Mouse (Mus musculus) ovary, adult 10 weeks (tissue): ENCODE data around the gene Stip1. TPM values are rescaled to one million over a fixed set of nuclear protein-coding genes. Genes with fewer than 3 reads are reported as not detected.

Source experiments
- polyA plus RNA-seq: library from polyadenylated mRNA; stranded (reverse); fragments of 350-450 nt; fragmentation: Illumina TruSeq; extraction: RNeasy Lipid Tissue Mini Kit (QIAGEN cat#74804); gene quantifications from one replicate; pipeline ENCODE4 v1.2.3, GENCODE M21; 2014

Stip1 gene
- polyA plus RNA-seq: 74.7 TPM

DNA sequence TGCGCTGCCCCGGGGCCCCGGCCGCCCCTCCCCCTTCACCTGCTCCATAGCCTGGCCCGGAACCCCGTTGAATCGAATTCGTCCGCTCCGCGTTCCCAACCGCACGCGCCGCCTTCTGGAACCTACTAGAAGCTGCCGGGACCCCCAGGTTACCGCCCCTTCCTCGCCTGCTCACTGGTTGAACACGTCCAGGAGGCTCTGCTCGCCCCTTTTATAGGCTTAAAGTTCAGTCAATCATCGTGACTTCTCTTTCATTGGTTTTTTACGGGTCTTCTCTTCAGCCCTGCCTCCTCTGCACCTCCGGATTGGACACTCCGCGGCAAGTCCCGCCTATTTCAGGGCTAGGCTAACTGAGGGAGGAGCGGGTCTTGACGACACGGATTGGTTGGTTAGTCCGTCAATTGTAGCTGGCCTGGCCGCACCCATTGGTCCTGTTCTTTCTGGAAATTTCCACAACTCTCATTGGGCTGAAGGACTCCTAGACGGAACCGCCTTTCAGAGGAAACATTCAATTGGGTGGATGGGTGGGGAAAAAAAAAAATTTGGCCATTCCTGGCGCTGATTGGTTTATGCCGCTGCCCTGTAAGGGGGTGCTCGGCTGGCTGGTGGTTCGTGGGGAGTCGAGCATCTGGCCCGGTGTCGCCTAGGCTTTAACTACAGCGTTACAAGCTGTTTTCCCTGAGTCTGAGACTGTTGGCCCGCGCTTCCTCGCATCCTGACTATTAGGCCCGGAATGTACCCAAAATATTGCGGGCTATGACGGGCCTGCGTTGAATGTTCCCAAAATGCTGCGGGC lies at the start of gene Stip1:
TSS of gene Stip1 (minus strand) at position 127 of the 796 bp plus-strand sequence.

DNA sequence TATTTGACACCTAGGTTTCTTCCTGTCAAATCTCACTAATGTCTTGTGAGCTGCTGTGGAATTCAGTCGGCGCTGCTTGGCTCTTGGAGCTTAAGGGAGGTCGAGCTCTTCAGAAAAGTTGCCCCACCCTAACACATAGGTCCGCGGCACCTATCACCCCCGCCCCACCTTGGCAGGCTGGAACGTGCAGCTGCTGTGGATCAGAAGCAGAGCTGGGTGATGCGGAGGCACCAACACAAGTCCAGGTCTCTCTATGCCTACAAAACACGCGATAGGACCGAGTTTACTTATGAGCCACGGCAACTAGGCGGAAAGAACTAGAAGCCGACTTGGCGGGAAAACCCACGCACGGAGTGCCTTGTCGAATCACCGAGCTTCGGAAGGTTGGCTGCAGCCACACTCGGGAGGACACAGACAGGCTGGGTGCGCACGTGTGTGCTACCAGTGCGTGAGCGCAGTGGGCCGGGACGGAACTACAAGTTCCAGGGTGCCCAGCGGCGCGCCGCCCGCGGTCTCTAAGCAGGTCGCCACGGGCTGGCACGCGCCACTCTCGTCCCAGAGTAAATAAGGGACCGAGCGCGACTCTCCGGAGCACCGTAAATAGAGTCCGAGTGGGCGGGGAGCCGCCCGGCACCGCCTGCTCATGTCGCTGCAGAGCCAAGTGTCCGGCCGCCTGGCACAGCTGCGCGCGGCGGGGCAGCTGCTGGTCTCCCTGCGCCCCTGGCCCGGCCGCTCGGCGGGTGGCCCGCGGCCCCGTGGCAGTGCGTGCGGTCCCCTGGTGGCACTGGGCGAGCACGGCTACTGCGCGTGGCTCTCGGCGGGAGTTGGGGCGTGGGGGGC lies 16.7 kb upstream of the Stip1 start, which contains the start of gene Macrod1:
TSS of gene Macrod1 (plus strand) at position 563 of the 840 bp plus-strand sequence.

DNA sequence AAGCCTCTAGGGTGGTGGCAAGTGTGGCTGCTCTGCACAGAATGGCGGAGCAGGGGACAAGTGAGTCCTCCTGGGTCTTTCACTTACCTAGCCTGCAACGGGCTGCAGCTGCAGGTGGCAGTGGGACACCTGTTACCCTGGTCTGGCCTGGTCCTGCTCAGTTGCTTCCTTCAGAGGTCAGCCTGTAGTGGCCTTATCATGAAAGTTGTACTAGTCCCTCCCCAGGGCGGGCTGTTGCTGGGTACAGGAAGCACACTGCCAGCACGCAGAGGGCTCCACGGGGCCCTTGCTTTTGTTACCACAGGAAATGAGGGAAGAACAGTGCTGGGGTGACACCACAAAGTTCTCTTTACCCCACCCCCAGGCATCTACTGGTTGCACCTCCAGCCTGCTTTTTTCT lies 20.6 kb downstream of the Stip1 start, which contains the start of gene Fermt3:
TSS of gene Fermt3 (minus strand) at position 279 of the 400 bp plus-strand sequence.

DNA sequence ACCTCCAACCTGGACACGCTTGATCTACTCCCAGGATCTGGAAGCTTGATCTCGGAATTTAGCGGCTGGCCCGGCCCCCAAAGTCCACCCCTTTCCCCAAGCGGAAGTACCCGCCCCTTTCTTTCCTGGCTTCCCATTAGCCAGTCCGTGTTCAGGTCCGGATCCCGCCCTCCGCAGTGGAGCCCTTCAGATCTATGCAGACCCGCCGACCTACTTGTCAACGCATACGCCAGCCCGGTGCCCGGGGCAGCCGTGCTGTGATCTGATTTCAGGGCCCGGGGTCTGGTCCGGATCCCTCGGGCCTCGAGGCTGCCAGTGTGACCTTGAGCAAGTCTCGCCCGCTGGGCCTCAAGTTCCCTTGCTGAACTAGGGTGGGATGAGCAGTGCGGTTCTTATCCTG lies 43.8 kb downstream of the Stip1 start, which contains the start of the genes Nudt22 and Trpt1:
TSS of gene Nudt22 (minus strand) at position 112 of the 400 bp plus-strand sequence.
TSS of gene Trpt1 (plus strand) at position 126 of the 400 bp plus-strand sequence.

DNA sequence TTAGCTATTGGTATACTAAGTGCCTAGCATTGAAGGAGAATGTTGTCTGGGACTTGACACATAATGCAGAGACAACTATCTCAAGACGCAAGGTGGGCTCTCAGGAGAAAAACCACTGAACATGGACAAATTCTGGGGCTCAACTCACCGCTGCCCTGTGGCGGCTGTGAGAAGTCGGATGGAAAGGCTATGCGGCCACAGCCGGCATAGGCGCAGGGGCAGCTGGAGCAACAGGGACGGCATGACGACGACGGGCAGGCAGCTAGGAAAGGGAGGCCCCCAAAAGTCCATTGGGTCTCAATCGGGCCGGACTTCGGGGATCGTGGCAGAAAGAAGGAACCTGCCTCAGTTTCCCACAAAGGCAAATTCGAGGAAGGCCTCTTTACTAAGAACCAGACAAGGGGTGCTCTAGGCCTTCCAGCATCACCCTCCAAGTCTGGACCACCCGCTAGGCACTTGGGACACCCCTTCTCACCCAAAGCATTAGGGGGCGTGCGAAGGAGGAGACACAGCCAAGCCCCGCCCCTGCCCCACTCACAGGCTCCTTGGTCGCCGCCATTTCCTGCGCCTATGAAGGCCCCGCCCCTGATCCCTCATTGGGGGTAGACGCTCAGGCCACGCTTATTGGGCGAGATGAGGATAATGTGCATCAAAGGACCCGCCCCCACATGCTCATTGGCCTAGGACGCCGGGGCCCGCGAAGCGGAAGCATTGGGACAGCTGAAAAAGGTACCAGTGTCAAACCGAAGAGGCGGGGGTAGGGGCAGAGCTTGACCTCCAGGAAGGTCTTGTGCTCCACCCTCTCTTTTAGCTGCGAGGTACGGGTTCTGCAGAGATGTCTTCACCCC lies 47.5 kb downstream of the Stip1 start, which contains the start of gene Dnajc4:
TSS of gene Dnajc4 (minus strand) at position 562 of the 848 bp plus-strand sequence.

DNA sequence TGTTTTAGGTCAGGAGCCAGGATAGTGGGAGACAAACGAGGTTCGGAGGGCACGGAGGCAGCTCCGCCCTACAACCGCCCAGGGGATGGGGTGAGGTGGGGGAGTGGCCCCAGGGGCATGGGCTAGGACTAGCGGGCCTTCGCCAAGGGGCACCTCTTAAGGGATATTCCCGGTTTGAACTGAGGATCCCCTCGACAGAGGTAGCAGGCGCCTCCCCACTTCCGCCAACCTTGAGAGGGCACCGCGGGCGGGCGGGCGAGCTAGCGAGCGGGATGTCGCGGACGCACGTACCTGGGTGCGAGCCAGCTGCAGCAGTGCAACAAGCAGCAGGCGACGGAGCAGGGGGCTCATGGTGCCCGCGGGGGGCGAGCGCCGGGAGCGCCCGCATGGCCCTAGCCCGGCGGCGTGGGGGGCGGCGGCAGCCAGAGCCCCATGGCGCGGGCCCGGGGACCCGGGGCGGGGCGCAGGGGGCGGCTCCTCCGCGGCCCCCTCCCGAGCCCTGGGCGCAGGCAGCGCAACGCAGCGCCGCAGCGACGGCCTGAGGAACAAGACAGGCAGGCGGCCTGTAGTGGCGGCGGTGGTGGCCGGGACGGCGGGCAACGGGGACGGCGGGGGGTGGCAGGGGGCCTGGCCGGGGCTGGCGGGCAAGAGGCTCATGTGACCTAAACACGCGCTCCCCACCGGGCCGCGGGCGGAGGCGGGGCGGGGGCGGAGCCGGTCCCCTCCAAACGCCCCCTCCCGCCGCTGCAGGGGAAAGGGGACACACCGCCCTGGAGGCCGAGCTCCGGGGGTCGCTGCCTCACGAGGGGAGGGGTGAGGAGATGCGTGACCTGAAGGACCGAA lies 52.5 kb downstream of the Stip1 start, which contains the start of gene Vegfb:
TSS of gene Vegfb (minus strand) at position 591 of the 843 bp plus-strand sequence.

DNA sequence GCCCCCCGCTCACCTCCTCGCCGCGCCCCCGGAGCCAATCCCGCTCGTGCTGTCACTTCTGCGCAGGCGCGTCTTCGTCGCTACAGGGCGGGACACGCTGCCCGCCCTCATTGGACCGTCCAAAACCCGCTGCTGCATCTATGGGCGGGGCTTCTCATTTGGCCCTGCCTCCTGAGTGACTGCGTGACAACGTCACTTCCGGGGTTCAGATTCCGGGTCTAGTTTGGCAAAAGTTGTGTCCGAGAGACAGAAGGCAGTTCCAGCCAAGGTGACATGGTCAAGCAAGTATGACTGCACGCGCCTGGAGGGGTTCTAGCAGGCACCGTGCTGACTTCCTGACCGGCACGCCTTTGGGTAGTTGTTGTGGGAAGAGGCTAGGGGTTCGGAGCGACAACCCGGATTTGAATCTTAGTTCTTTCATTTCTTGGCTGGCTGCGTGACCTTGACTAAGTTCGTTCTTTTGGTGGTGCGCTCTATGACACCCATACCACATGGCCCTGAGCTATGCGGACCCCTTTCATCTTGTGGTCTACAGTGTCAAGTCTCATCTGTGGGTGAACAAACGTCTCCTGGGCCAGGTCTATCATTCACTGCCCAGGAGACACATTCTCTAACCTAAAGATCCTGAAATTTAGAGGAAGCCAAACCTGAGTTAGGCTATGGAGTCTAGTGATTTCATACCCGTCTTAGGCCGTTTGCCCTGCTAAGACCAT lies 59.2 kb downstream of the Stip1 start, which contains the start of gene Fkbp2:
TSS of gene Fkbp2 (minus strand) at position 121 of the 713 bp plus-strand sequence.

DNA sequence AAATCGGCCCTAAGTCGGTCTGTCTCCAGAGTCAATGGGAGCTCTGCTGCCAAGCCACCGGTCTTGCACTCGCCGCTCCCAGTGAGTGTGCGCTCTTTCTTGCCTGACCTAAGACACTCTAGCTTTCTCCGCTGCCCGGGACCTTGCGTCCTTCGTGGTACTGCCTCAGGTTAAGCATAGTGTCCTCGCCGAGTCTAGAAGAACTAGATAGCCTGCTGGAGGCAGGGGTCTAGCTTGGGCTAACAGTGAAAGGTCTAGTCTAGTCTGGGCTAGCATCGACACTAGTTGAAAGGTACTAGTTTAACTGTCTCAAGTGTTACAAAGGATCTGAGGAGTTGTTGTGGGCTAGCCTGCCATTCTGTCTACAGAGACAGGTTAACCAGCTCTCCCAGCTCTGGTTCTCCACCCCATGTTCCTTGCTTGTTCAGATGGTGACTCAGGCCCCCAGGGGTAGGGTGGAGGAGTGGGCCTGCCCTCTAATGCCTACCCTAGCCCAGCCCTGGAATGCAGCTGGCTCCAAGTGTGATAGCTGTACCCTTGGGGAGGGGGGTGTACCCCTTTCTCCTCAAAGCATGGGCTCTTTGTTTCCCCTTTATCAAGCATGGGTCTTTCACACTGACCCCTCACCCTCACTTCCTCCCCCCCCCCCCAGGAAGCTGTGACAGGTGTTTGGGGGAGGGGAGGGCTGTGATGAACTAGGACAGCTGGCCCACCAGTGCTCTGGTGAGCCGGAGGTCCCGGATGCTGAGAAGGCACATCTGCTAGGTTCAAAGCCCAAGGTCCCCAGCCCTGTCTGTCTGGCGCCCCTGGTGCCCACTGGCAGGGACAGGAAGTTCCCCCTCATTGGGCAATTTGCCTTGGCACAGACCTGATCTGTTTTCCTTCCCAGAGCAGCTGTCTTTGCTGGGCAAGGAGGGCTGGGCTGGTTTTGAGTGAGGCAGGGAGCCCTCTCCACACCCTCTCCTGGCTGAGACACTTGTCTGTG lies 63.9 kb downstream of the Stip1 start, which contains the start of gene Plcb3:
TSS of gene Plcb3 (minus strand) at position 934 of the 985 bp plus-strand sequence.

DNA sequence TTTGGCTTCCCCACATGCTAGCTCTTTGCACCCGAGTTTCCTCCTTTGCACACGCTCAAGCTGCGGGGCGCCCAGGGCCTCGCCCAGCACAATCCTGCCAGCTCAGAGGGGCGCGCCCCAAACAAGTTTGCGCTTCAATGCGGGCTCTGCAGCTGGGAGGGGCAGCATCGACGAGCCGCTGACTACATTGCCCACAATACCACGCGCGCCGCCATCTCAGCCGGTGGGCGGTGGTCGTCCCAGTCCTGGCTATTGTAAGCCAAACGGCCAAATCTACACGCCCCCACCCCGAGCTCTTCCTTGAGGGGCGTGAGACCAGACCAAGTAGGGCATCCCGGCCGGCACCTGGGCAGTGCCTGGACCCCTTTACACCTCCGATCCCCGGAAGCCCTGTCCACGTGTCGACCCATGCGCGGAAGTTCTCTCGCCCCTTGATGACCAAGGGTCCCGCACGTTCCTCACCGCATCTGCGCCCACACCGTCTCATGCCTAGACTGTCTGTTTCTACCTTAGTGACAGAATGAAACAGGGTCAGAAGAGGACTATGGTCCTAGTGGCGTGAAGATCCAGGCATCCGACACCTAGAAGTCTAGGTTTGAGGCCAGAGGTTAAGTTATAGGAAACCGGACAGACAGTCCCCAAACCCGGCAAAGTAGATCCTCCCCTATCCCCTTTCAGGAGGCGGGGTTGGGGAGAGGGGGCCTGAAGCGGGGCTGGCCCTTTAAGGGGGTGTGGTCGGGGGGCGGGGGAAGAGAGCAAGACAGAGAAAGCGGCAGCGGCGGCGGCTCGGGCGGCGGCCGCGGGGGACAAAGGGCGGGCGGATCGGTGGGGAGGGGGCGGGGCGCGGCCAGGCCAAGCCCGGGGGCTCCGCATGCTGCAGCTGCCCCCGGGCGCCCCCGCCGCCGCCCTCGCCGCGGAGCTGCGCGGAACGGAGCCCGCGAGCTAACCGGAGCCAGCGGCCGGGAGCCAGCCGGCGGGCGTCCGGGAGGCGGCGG lies 65.3 kb downstream of the Stip1 start, which contains the start of gene Ppp1r14b:
TSS of gene Ppp1r14b (plus strand) at position 758 of the 995 bp plus-strand sequence.

Other genes starting within 250 kb of the Stip1 start
- not detected for gene Rps6ka4, start 199.3 kb downstream of the Stip1 start, polyA plus RNA-seq
- not detected for gene Ccdc88b, start 181.8 kb downstream of the Stip1 start, polyA plus RNA-seq
- 26.0 TPM for gene Trmt112, start 130.3 kb downstream of the Stip1 start, polyA plus RNA-seq
- 12.0 TPM for gene Prdx5, start 129.9 kb downstream of the Stip1 start, polyA plus RNA-seq
- 0.83 TPM for gene Esrra, start 118.2 kb downstream of the Stip1 start, polyA plus RNA-seq
- not detected for gene Catsperz, start 114.6 kb downstream of the Stip1 start, polyA plus RNA-seq
- not detected for gene Kcnk4, start 105.5 kb downstream of the Stip1 start, polyA plus RNA-seq
- 0.71 TPM for gene Bad, start 98.1 kb downstream of the Stip1 start, polyA plus RNA-seq
- not detected for gene Gpr137, start 97.5 kb downstream of the Stip1 start, polyA plus RNA-seq
- gene Ppp1r14b, start 65.0 kb downstream of the Stip1 start, polyA plus RNA-seq: 8.7 TPM
- 4.2 TPM for gene Plcb3, start 63.5 kb downstream of the Stip1 start, polyA plus RNA-seq
- gene Fkbp2, start 59.5 kb downstream of the Stip1 start, polyA plus RNA-seq: 12.2 TPM
- 10.9 TPM for gene Vegfb, start 52.3 kb downstream of the Stip1 start, polyA plus RNA-seq
- not detected for gene Dnajc4, start 47.4 kb downstream of the Stip1 start, polyA plus RNA-seq
- not detected for gene Nudt22, start 43.9 kb downstream of the Stip1 start, polyA plus RNA-seq
- not detected for gene Trpt1, start 43.8 kb downstream of the Stip1 start, polyA plus RNA-seq
- gene Fermt3, start 20.5 kb downstream of the Stip1 start, polyA plus RNA-seq: not detected
- gene Macrod1, start 16.8 kb upstream of the Stip1 start, polyA plus RNA-seq: 1.4 TPM
- gene Flrt1, start 65.8 kb upstream of the Stip1 start, polyA plus RNA-seq: 2.1 TPM
- 22.1 TPM for gene Otub1, start 166.3 kb upstream of the Stip1 start, polyA plus RNA-seq
- gene Cox8a, start 177.6 kb upstream of the Stip1 start, polyA plus RNA-seq: 36.3 TPM
- 15.0 TPM for gene Naa40, start 201.2 kb upstream of the Stip1 start, polyA plus RNA-seq
- 0.29 TPM for gene Rcor2, start 227.4 kb upstream of the Stip1 start, polyA plus RNA-seq